Mouse (Mus musculus) induced T-regulatory cell, adult 2 months (primary cell): ENCODE data around the gene Il24.

Experiments used
- DNase-seq: peaks from one replicate; pipeline ENCODE4 v3.0.0-alpha.2; 2012; ENCODE audit warnings: low read depth

Gene Il24

DNA sequence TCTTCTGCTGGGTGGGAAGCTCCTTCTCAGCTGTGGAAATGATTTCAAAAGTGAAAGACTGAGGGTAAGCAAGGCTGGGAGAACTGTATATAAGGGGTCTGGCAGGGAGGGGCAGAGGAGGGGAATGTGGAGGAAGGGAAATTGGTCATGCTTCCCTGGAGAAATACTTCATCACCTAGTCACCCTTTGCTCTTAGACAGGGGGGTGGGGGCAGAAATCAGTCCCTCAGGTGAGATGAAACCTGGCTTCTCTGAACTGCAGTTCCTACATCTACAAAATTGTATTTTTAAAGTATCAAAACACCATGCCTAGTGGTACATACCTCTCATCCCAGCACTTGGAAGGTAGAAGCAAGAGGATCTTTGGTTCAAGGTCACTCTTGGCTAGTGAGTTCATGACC lies at the start of gene Il24:
Il24 (minus strand) TSS at position 101 of the 400 bp plus-strand sequence.
- no peak for DNase-seq

DNA sequence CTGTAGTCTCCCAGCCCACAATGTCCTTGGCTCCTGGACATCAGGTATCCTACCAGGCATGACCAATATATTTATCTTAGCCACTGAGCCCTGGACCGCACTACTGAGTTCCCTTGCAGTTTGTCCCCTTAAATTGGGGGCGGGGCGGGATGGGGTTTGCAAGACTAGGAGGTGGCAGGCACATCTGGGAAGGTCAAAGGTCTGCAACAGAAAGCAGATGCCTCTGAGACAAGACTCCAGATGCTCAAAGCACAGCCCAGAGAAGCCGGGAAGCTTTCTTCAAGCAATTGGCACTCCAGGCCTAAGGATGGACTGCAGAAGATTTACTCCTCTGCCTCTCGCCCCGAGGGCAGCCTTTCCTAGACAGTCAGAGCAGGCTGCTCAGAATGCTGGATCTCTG lies 49.1 kb upstream of the Il24 start:
- no peak for DNase-seq

DNA sequence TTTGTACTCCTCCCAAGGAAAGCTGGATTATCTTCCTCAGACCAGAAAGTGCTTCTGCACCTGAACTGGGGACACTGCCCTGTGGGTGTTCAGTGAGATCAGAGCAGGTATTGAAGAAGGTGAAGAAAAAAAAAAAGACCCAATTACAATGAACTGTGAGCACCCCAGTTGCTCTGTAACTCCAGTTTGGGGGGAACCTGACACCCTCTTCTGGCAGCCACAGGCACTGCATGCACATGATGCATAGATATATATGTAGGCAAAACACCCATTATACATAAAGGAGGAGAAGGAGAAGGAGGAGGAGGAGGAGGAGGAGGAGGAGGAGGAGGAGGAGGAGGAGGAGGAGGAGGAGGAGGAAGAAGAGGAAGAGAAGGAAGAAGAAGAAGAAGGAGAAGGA lies 39.2 kb upstream of the Il24 start:
- peak; percentile 45 for DNase-seq

DNA sequence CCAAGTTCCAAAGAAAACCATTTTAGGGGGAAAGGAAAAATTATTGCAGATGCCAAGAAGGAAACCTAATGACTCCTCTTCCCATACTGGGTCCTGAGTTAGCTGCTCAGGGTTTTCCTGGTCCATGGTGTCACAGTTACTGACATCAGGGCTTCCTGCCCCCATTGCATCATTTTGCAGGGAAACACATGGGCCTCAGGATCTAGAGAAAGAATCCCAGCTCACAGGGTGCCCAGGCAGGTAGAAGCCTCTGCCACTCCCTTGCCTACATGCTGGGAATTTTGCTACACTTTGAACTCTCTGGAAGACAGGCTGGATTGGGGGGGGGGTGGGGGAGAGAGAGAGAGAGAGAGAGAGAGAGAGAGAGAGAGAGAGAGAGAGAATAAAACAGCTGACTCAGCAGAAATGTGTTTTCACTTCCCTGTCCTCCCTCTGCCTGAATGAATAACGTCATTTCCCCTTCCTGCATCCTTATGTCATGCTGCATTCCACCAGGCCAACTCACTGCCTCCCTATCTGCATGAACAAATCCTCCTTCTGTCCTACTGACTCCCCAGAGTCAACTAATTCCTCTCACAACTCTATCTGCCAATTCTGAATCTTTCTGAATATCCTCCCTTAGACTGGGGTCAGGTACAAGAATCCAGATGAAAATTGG lies 31.2 kb upstream of the Il24 start:
- DNase-seq = no peak

DNA sequence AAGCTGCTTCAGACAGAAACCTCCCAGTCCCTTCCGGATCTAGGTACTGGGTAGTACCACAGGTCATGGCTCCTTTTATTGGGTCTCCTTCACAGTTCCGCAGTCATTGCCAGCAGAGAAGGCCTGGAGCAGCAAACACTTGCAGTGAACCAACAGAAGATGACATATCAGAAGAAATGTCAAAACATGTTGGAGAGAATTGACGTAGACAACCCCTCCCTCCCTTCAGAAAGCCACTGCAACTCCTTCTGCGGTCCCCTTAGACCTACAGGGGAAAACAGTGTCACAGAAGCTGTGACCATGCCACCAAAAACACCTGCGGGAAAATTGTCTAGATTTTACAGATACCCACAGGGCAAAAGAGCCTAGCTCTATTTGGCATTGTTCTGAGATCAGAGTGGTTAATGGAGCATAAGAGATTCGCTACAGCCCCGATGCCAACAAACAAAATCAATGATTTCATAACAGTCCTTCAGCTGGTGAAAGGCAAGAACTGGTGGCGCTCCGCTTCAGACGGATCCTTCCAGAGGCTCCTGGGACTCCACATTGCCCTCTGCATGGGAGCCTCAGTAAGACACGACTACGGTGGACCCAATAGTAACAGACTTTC lies 24.3 kb upstream of the Il24 start, which contains the start of gene Il20:
Il20 (minus strand) TSS at position 51 of the 610 bp plus-strand sequence.
- DNase-seq = no peak

DNA sequence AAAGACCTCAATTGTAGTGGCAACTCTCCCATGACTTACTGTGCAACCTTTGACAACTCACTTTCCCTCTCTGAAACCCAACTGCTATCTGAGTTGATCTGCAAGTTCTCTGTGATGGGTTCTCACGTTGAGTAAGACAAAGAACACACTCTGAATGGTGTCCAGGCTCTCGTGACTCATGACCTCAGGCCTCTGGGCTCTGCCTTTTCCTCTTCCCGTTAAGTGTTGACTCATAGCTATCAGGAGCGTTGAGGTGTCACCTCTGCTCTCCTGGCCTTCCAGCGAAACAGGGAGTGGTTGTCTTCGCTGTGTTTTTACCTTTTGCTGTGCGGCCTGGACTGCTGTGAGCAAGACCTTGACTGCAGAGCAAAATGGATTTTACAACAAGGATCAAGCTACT lies 15.3 kb upstream of the Il24 start:
- peak; percentile 17 for DNase-seq

DNA sequence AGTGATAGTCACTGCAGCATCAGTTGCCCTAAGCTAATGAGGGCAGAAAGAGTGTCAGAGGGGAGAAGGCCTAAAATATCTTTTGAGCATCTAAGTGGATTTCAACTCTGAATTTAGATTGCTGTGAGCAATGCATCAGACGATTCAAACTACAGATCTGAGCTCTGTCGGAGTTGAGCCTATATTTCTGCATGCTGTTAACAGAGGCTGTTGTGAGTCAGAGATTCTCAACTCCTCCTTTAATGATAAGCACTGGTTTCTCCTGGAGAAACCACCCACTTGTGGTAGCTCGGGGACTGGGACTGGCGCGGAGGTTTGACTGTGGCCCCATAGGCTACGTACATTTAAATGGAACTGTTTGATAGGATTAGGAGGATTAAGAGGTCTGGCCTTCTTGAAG lies 7.2 kb upstream of the Il24 start:
- DNase-seq = no peak

DNA sequence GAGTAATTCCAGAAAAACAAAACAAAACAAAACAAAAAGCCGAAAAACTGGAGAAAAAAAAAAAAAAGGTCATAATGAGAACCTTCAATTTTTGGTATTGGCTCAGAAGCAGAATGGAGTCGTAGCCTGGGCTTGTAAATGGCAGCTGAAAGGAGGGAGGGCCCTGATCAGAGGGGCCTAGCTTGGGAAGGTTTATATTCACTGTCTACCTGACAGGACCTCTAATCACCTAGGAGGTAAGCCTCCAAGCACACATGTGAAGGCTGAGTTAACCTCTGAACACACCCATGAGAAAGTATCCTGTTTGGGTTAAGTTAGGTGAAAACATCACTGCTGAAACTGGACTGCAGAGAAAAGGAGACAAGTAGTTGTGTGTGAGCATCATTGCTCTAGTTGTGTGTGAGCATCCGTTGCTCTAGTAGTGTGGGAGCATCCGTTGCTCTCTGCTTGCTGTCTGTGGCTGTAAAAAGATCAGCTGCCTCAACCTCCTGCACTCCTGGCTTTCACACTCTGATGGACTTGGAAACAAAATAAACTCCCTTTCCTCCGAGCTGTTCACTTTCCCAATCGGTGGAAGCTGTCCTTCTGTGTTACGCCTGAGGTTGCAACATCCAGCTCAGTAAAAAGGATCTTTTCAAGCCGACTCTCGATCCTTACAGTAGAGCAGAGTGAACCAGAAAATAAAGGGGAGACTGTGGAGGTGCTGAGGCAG lies 6.2 kb upstream of the Il24 start:
- no peak for DNase-seq

DNA sequence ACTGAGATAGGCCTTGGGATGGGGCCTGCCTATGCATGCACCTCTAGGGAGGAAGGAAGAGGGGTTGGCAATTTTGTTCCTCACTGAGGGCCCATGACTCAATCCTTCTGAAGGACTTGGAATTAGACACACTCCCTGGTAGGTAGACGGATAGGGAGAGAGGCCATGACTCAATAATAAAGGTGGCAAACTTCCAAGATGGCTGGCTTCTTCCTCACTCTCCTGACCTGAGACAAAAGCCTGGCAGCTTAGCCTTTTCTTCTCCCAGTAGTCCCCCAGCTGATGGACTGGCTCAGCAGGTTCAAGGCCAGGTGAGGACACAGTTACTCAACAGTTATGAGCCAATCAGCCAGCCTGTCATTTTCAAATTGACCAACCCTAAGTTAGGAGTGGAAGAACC lies 5.2 kb upstream of the Il24 start:
- no peak for DNase-seq

DNA sequence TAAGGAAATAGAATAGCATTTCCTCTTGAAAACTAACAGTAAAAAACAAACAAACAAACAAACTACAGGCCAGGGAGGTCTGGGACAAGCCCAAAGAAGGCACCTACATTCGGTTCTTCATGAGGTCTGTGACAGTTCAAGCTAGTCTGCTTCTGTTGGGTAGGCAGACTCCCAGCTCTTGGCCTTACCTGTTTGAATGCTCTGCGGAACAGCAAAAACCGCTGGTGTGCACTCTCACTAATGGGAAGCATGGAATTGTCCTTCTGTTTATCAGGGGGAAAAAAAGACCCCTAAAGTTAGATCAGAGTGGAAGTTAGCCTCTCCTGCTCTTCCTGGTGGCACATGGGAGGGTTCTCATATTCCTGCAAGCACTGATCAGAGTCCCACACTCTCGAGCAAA lies 4.1 kb downstream of the Il24 start:
- DNase-seq = no peak

DNA sequence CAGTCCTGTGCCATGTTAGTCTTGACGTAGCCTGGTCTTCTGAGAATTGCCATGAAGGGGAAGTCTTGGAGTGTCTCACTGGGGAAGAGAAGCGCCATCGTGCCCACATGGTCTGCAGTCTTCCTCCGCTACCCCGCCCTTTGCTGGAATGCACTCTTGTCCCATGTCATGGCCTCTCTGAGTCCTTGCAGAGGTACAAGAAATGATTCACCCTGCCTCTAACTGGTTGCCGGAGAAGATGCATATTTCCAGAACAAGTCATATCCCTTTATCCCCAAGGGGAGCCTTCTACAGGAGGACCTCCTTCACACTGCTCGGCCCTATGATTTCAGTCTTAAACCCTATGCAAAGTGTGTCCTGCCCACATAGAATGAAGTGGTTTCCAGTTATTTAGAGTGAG lies 7.3 kb downstream of the Il24 start:
- no peak for DNase-seq

DNA sequence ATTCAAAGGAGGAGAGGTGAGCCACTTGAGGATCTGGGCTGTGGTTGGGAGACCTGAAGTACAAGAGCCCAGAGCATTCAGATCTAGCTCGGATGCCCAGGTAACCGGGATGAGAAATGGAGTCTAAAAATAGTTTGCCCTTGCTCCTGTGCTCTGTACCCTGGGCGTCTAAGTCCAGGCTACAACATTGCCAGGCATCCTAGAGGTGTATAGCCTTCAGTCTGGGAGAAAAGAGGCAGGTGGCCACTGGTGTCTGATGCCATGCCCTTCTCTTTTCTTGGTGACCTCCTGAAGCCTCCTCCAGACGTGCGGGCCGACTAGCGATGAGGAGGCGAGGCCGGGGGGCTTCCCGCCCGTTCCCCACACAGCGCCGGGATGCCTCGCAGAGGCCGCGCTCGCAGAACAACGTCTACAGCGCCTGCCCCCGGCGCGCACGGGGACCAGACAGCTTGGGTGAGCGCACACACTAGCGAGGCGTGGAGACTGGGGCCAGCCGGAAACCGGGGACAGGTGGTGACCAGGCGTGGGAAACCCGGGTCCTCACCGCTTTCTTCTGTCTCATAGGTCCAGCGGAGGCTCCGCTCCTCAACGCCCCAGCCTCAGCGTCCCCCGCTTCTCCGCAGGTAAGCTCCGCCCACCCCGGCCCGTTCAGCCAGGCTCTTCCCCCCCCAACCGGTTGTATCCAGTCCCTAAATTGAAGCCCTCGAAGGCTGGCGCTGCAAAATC lies 9.2 kb downstream of the Il24 start:
- DNase-seq = peak; percentile 71

DNA sequence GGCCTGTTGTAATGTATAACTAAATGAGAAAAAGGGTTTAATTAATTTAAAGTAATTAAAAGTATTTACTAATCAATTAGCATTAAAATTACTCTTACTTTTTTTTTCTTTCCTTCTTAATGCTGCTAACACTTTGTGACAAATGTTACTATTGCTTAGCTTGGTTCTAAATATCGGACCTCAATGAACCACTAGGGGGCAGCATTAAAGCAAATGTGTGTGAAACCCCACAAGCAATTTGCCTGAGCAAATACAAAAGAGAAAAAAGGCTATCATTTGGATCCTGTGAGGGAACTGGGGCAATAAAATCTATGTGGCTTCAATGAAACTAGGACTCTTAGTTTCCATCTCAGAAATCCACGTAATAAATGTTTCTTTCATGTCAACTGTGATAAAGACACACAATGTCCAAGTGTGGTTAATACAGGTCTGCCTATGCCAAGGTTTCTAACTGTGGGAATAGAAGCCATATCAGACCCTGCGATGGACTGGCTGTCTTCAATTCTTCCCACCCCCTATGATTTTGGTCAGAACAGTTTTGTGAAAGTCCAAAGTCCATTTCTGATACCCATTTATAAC lies 10.2 kb downstream of the Il24 start:
- DNase-seq = peak; percentile 85

DNA sequence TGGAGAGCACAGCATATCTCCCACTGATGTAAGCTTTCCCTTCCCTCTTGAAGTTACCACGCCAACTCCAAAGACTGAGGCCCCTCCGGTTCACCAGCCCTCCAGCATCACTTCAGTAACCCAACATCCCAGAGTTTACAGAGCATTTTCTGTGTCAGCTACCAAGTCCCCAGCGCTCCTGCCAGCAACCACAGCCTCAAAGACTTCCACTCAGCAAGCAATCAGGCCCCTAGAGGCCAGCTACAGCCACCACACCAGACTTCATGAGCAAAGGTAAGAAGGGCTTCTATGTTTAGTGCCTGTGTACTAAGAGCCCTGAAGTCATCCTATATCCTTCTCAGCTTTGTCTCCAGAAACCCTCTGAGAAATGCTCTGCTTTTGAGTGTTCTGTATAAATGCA lies 11.3 kb downstream of the Il24 start:
- DNase-seq = peak; percentile 18

DNA sequence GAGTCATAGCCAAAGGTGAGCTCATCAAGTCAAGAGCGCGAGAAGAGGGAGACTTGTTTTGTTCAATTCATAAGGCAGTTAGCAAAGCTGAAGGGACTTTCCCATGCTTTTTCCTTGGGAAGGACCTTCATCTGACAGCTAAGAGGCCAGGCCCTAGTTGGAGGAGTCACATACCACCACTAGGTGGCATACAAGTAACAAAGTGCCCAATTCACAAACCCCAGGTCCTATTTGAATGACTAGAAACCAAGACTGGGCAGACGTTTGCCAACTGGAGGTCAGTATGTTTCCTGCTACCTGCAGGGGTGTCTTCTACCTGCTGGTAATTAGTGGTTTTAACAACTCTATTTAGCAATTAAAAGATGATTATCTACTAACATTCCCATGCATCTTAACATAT lies 12.1 kb downstream of the Il24 start:
- peak; percentile 64 for DNase-seq

DNA sequence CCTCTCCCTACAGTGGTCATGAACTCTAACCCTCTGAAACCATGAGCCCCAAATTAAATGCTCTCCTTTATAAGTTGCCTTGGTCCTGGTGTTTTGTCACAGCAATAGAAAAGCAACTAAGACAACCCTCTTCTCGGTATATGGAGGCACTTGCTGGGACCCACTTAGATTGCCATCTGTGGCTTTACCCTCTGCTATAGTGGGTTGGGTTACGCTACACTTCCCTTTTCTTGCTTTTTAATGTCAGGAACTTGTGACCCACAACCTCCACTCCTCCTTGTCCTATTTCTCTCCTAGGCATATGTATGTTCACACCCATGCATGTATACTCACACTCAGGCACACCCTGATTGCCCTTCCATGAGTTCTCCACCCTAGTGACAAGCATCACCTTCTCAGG lies 14.3 kb downstream of the Il24 start:
- DNase-seq = no peak

DNA sequence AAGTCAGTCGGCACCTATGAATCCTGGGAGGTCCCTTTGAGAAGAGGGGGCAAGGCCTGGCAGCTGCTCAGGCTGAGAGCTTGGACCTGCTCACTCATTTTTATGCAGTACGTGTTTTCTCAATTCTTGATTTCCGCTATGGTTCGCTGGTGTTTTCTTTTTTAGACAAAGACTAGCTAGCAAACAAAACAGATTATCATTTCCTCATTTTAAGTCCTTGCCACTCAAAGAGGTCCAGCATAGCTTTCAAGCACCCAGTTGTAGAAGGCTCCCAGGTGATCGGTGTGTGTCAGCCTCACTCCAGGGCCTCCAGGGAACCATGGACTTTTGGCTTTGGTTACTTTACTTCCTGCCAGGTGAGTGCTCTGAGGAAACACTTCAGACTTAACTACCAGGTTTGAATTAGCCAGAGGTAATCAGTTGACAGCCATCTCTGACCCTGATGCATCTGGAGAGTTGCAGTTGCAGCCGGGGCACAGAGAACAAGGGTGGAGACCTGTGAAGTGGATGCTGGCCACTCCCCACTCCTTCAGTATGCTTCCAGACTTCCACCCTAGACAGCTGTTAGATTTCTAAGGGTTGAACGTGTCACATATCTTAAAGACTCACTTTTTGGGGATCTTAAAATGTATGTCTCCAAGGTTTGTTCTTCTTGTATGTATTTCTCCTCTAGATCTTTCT lies 21.6 kb downstream of the Il24 start, which contains the start of gene Fcmr:
Fcmr (plus strand) TSS at position 129 of the 681 bp plus-strand sequence.
- DNase-seq = no peak

DNA sequence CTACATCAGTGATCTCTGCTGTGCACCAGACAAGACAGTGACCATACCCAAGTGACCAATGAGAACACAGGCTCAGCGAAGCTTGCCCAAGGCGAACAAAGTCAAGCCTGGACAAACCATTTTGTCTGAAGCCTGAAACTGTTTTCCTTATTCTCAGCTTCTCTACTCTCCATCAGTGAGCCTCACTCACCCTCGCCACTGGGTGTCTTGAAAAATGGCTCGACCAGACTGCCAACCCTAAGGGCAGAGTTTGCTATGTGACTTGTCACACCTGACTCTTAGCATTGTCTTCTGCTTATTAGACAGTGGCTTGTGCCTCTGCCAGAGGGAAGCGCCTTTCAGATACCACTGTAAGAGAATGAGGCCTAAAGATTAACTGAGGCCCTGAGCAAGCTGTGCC lies 22.5 kb downstream of the Il24 start:
- DNase-seq = no peak

DNA sequence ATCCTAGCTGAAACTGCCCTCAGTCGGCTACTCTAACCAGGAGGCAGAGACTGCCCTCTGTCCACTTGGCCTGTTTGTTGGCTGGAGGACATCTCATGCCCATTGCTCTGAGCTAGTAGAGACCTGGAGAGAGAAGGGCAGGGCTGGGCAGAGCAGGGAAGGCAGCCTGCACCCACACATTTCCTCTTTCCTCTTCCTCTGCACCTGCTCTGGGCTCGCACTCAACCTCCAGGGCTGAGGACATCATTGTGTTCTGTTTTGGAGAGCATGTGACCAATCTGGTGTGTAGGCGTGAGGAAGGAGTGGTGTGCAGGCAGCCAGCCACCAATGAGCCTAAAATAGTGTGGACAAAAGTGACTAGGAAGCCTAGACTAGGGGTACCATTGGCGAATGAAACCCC lies 23.0 kb downstream of the Il24 start:
- peak; percentile 55 for DNase-seq

DNA sequence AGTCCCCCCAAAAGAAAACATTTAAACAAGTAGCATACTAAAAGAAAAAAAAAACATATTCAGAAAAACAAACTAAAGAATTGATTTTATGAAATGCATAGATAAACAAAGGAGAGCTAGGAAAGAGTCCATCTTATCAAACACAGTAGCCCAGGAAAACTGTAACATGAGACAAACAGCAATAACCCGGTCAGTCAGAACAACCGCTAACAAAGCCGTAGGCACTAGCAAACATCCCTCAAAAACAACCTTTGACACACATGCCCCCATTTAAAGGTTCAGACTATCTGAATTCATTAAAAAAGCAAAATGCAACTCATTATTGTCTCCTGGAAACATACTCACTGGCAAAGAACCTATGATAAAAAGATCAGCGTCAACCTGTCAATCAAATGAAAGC lies 29.8 kb downstream of the Il24 start:
- DNase-seq = no peak

DNA sequence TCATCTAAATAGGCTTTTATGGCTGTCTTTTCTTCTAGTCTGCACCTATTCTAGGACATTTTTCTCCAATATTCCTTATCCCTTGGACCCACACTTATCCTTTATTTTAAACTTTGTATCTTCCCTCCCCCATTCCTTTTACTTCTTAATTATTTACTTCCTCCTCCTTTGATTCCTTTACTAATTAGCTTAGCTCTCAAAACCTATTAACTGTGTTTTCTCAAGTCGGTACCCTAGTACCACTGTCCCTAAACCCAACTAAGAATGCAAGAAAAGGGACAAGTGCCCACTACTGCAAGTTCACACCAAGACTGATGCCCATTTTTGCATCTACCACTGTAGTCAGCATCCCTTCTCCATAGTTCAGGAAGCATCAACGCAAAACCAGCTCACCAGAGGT lies 31.5 kb downstream of the Il24 start:
- DNase-seq = no peak

DNA sequence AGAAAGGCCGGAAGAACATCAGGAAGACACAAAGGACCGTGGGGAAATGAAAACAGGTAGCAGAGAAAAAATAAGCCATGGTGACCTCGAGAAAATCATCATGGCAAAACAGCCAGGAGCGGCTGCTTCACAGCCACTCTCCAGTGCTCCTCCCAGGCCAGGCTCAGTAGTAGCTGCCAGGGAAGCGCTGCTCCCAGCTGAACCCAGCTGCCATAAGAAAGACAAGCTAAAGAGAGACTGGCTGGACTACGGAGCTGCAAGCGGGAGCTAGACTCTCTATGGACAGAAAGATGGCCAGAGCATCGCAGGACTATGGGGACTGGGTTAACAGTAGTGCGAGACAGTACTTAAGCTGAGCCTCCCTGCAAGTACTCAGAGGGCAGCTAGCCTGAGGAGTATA lies 32.4 kb downstream of the Il24 start:
- DNase-seq = no peak
